Mouse (Mus musculus): ENCODE measurements around the gene Nfib. TPM values are rescaled to one million over a fixed set of nuclear protein-coding genes. Genes with fewer than 3 reads are reported as not detected.
"Not testable (repeated sequence)": the region's sequence is repeated elsewhere in the genome, so short reads cannot be mapped to it uniquely, and the experiment has no call there.

Gene Nfib
- polyA plus RNA-seq, 1 experiment from 2014 or later = 263 TPM

DNA sequence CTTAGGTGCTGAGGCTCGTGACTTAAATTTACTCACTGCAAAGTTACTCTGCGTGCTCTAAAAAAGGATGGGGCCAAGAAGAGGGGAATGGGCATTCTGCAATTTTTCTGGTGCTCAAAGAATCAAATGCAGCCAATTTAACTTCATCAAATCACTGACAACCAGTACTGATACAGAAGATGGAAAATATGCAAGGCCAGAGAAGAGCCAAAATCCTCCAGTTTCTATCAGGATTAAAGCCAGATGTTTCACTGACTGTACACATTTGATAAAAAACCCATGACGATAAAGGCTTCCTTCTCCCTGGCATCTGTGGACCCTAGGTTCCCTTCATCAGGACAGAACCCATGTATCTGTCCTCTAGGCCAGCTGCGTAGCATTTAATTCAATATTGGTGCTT, 433.5 kb downstream of the Nfib start:
- no peak overlapping the region for H3K4me3 ChIP-seq (replicated peaks; ENCODE audit: low read length)
- peaks cover 17% of the 10 kb centered on the region for H3K4me1 ChIP-seq (replicated peaks; ENCODE audit: control insufficient read depth, insufficient read depth, low read length)
- ATAC-seq = no peak
- H3K4me2 ChIP-seq (ENCODE audit: low read length) = no peak overlapping the region
- H3K9ac ChIP-seq (replicated peaks; ENCODE audit: low read depth, low read length) = no peak overlapping the region
- no peaks in the 10 kb centered on the region for H3K36me3 ChIP-seq (ENCODE audit: control insufficient read depth, insufficient read depth)
- no peaks in the 10 kb centered on the region for H3K9me3 ChIP-seq (ENCODE audit: control insufficient read depth, low read length)
- H3K27ac ChIP-seq (ENCODE audit: low read length) = no peak overlapping the region
- no peaks in the 10 kb centered on the region for H3K27me3 ChIP-seq (replicated peaks; ENCODE audit: control insufficient read depth, insufficient read depth, low read length)
- WGBS = 62% methylated on average over 4 of the region's 4 CpGs

DNA sequence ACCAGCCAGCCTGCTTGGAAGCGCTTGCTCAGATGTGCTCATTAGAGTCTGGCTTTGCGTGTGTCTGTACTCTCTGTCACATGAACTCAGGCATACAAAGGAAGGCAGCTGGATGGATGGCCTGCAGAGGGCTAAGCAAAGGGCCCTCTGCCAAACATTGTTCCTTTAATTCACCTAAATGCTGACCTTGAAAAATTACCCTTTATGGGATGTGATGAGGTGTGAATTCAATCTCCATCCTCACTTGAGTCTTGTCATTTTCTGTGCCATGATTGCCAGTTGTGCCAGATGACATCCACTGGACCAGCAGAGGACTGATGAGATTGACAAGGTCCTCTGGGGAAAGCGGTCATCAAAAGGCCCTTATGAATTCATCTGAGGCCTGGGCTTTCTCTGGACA, 434.0 kb downstream of the Nfib start:
- H3K27me3 ChIP-seq (replicated peaks; ENCODE audit: control insufficient read depth, insufficient read depth, low read length) = no peaks in the 10 kb centered on the region
- 35% methylated on average over 3 of the region's 3 CpGs for WGBS
- no peak overlapping the region for H3K27ac ChIP-seq (ENCODE audit: low read length)
- no peak overlapping the region for H3K4me2 ChIP-seq (ENCODE audit: low read length)
- no peak overlapping the region for H3K9ac ChIP-seq (replicated peaks; ENCODE audit: low read depth, low read length)
- H3K4me1 ChIP-seq (replicated peaks; ENCODE audit: control insufficient read depth, insufficient read depth, low read length) = peaks cover 17% of the 10 kb centered on the region
- ATAC-seq = 0 out of 2 replicates have a peak, but pooled peaks have one; percentile 39
- no peak overlapping the region for H3K4me3 ChIP-seq (replicated peaks; ENCODE audit: low read length)
- no peaks in the 10 kb centered on the region for H3K9me3 ChIP-seq (ENCODE audit: control insufficient read depth, low read length)
- no peaks in the 10 kb centered on the region for H3K36me3 ChIP-seq (ENCODE audit: control insufficient read depth, insufficient read depth)

DNA sequence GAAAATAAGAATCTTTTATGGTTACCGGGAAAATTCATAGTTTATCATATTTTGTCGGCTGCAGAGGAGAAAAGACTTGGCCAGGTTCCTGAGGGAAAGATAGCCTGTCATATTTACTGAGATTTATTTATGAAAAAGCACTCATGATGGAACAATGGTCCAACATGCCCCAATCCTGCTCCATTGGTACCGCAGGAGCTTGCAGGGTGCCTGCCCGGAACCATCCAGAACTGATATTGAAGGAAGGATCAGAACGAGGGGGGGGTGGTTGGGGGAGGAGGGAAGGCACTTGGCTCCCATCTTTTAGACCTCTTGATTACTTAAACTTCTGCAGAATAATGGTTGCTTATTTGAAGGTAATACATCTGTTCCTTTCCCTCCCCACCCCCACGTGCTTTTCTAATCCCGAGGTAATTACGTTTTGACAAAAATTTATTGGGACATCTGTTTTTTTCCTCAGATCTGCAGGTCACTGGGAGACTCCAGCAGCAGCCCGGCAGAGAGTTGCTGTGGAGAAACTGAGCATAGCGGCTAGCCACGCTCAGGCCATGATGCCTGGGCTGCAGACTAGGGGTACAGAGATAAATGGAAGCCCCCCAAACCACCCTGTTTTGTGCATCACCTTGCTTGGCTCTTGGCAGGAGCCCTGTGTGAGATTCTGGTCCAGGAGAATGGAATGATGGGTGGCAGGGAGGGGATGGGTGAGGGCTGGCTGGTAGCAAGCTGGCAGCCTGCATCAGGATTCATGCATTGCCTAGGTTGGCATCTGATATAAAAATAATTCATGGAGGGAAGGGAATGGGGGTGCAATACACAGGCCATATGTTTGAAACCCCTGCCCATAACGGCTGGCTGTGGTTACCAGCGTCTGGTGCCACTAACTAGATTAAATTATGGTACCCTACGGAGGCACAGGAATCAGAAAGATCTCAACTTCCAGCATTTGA, 437.4 kb downstream of the Nfib start:
- ATAC-seq = peak; percentile 81
- Histone ChIP-seq H3K9ac (replicated peaks; ENCODE audit: low read depth, low read length) (no peak overlapping the region), H3K4me1 (replicated peaks; ENCODE audit: control insufficient read depth, insufficient read depth, low read length) (peaks cover 17% of the 10 kb centered on the region), H3K27me3 (replicated peaks; ENCODE audit: control insufficient read depth, insufficient read depth, low read length) (no peaks in the 10 kb centered on the region), H3K9me3 (ENCODE audit: control insufficient read depth, low read length) (no peaks in the 10 kb centered on the region), H3K4me3 (replicated peaks; ENCODE audit: low read length) (no peak overlapping the region), H3K36me3 (ENCODE audit: control insufficient read depth, insufficient read depth) (no peaks in the 10 kb centered on the region), H3K27ac (ENCODE audit: low read length) (peak overlapping the region; percentile 65; the same call in 1 of the 2 replicates), H3K4me2 (ENCODE audit: low read length) (no peak overlapping the region)
- WGBS = 60% methylated on average over 14 of the region's 14 CpGs

DNA sequence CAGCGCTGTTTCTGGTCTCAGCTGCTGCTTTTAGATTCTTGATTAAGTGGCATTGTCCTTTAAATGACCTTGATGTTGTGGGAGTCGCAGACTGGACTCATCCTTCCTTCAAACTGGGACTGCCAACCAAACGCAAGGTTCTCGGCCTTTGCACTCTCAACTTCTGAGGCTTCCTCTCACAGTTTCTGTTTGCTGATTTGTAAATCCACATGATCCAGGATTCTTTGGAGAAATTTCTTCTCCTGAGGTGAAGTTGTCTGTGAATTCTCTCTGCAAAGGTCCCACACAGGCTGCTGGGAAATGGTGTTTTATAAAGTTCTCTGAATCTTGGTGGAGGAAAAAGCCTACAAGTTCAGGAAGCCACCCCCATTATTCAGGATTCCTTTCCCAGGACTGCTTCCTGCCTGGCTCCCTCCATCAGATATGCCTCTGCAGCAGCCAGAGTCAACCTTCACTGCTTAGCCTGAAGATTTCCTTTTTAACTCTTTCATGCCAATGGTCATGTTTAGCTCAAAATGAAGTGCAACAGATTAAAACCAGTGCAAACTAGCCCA, 439.4 kb downstream of the Nfib start:
- no peak for ATAC-seq
- no peaks in the 10 kb centered on the region for H3K36me3 ChIP-seq (ENCODE audit: control insufficient read depth, insufficient read depth)
- H3K4me3 ChIP-seq (replicated peaks; ENCODE audit: low read length) = no peak overlapping the region
- no peak overlapping the region for H3K27ac ChIP-seq (ENCODE audit: low read length)
- H3K9me3 ChIP-seq (ENCODE audit: control insufficient read depth, low read length) = no peaks in the 10 kb centered on the region
- no peaks in the 10 kb centered on the region for H3K27me3 ChIP-seq (replicated peaks; ENCODE audit: control insufficient read depth, insufficient read depth, low read length)
- WGBS = 73% methylated on average over 4 of the region's 4 CpGs
- H3K4me1 ChIP-seq (replicated peaks; ENCODE audit: control insufficient read depth, insufficient read depth, low read length) = peaks cover 10% of the 10 kb centered on the region
- no peak overlapping the region for H3K9ac ChIP-seq (replicated peaks; ENCODE audit: low read depth, low read length)
- no peak overlapping the region for H3K4me2 ChIP-seq (ENCODE audit: low read length)

DNA sequence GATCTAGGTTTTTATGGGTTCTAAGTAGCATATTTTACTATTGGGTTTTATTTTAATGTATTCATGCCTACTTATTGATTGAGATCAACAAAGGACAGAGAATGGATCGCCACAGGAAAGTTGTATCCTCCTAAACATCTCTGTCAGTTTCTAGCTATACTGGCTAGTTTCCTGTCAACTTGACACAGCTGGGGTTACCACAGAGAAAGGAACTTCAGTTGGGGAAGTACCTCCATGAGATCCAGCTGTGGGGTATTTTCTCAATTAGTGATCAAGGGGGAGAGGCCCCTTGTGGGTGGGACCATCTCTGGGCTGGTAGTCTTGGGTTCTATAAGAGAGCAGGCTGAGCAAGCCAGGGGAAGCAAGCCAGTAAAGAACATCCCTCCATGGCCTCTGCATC, 447.0 kb downstream of the Nfib start:
- WGBS = 96% methylated on average over 1 of the region's 1 CpGs
- not testable (repeated sequence) for ATAC-seq; H3K27ac ChIP-seq (ENCODE audit: low read length); H3K27me3 ChIP-seq (replicated peaks; ENCODE audit: control insufficient read depth, insufficient read depth, low read length); H3K9ac ChIP-seq (replicated peaks; ENCODE audit: low read depth, low read length); H3K36me3 ChIP-seq (ENCODE audit: control insufficient read depth, insufficient read depth); H3K4me1 ChIP-seq (replicated peaks; ENCODE audit: control insufficient read depth, insufficient read depth, low read length); H3K4me3 ChIP-seq (replicated peaks; ENCODE audit: low read length); H3K9me3 ChIP-seq (ENCODE audit: control insufficient read depth, low read length); H3K4me2 ChIP-seq (ENCODE audit: low read length)

DNA sequence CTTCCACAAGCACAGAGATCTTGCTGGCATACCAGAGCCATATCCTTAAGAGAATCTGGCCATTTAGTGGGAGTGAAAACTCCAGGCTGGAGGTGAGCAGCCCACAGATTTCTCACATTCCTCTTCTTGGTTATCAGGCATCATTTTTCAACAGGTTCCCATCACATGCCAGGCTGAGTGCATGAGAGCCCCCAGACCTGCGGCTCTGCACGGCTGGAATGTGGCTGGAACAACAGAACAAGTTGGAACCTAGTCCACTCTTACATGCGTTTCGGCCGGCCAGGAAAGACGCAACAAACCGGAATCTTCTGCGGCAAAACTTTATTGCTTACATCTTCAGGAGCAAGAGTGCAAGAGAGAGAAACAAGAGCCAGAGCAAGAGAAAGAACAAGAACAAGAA, 453.5 kb downstream of the Nfib start:
- no peak overlapping the region for H3K9ac ChIP-seq (replicated peaks; ENCODE audit: low read depth, low read length)
- ATAC-seq = no peak
- H3K4me2 ChIP-seq (ENCODE audit: low read length) = no peak overlapping the region
- 95% methylated on average over 8 of the region's 8 CpGs for WGBS
- no peak overlapping the region for H3K27ac ChIP-seq (ENCODE audit: low read length)
- no peaks in the 10 kb centered on the region for H3K4me1 ChIP-seq (replicated peaks; ENCODE audit: control insufficient read depth, insufficient read depth, low read length)
- H3K27me3 ChIP-seq (replicated peaks; ENCODE audit: control insufficient read depth, insufficient read depth, low read length) = no peaks in the 10 kb centered on the region
- no peaks in the 10 kb centered on the region for H3K9me3 ChIP-seq (ENCODE audit: control insufficient read depth, low read length)
- no peak overlapping the region for H3K4me3 ChIP-seq (replicated peaks; ENCODE audit: low read length)
- no peaks in the 10 kb centered on the region for H3K36me3 ChIP-seq (ENCODE audit: control insufficient read depth, insufficient read depth)

DNA sequence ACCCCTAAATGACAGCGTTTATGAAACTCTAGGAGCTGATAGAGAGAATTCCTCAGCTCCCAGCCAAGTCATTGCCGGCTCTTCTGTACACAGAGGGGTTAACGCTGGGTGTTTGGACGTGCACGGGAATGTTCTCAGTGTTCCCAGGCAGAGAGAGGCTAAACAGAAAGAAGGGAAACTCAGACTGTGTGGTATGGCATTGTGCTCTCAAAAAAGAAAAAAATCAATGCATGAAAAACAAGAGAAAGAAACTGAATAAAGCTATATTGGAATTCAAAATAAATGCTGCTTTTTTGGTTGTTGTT, 455.2 kb downstream of the Nfib start:
- no peaks in the 10 kb centered on the region for H3K36me3 ChIP-seq (ENCODE audit: control insufficient read depth, insufficient read depth)
- no peak overlapping the region for H3K27ac ChIP-seq (ENCODE audit: low read length)
- no peak for ATAC-seq
- H3K4me2 ChIP-seq (ENCODE audit: low read length) = no peak overlapping the region
- 45% methylated on average over 5 of the region's 5 CpGs for WGBS
- H3K27me3 ChIP-seq (replicated peaks; ENCODE audit: control insufficient read depth, insufficient read depth, low read length) = no peaks in the 10 kb centered on the region
- H3K4me3 ChIP-seq (replicated peaks; ENCODE audit: low read length) = no peak overlapping the region
- H3K4me1 ChIP-seq (replicated peaks; ENCODE audit: control insufficient read depth, insufficient read depth, low read length) = no peaks in the 10 kb centered on the region
- no peak overlapping the region for H3K9ac ChIP-seq (replicated peaks; ENCODE audit: low read depth, low read length)
- H3K9me3 ChIP-seq (ENCODE audit: control insufficient read depth, low read length) = no peaks in the 10 kb centered on the region

DNA sequence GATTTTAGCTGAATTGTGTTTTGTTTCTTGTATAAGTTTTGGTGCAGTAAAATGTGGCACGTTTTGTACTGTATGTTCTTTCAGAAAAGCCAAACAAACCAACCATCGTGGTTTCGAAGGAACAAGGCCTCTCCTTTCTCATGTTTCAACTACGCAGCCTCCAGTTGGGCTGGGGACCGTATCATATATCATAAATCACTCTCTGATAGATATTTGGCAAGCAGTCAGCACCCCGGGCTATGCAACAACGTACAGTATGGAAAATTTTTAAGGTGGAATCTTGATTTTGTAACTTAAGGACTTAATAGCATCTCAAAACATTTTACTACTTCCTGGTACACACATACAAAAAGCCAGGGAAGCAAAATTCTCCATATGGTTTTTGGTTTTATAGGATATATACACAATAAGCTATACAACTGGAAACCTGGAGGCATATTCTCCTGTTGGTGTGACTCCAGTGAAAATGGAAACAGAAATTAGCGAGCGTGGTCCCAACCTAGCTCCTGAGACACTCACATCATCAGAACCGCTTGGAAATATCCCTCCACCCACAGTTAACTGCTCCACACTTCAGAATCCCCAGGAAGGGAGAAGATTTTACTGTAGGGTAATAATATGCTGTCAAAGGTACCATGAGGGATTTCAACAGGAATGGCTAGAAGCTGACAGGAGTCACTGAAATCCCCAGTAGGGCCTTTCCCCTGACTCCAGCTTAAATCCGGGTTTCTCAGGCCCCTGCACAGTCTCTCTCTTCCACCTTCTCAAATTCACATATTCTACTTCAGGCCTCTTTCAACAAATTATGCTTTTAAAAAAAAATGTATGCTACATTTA, 455.8 kb downstream of the Nfib start:
- Histone ChIP-seq H3K36me3 (ENCODE audit: control insufficient read depth, insufficient read depth) (no peaks in the 10 kb centered on the region), H3K4me2 (ENCODE audit: low read length) (no peak overlapping the region), H3K27ac (ENCODE audit: low read length) (no peak overlapping the region), H3K9me3 (ENCODE audit: control insufficient read depth, low read length) (no peaks in the 10 kb centered on the region), H3K4me1 (replicated peaks; ENCODE audit: control insufficient read depth, insufficient read depth, low read length) (no peaks in the 10 kb centered on the region), H3K9ac (replicated peaks; ENCODE audit: low read depth, low read length) (no peak overlapping the region), H3K4me3 (replicated peaks; ENCODE audit: low read length) (no peak overlapping the region), H3K27me3 (replicated peaks; ENCODE audit: control insufficient read depth, insufficient read depth, low read length) (no peaks in the 10 kb centered on the region)
- WGBS = 67% methylated on average over 11 of the region's 11 CpGs
- ATAC-seq = no peak

DNA sequence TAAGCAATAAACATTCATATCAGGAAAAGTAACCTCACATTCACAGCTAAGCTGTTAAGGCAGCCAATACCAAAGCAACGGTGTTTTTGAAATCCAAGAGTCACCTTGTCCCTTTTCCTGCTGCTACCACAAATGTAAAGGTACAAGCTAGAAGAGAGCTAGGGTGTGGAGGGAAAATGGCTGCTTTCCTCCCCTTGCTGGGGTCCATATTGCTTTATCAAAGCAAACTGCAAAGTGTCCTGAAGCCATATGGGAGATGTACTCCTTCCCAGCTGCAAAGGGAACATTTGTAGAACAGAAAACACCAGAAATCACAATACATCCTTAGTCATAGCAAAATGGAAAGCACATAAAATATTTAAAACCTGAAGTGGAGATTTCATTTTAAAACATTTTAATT, 456.6 kb downstream of the Nfib start:
- H3K27me3 ChIP-seq (replicated peaks; ENCODE audit: control insufficient read depth, insufficient read depth, low read length) = no peaks in the 10 kb centered on the region
- H3K4me2 ChIP-seq (ENCODE audit: low read length) = no peak overlapping the region
- H3K9ac ChIP-seq (replicated peaks; ENCODE audit: low read depth, low read length) = no peak overlapping the region
- H3K4me3 ChIP-seq (replicated peaks; ENCODE audit: low read length) = no peak overlapping the region
- H3K9me3 ChIP-seq (ENCODE audit: control insufficient read depth, low read length) = no peaks in the 10 kb centered on the region
- no peak for ATAC-seq
- H3K27ac ChIP-seq (ENCODE audit: low read length) = no peak overlapping the region
- no peaks in the 10 kb centered on the region for H3K36me3 ChIP-seq (ENCODE audit: control insufficient read depth, insufficient read depth)
- H3K4me1 ChIP-seq (replicated peaks; ENCODE audit: control insufficient read depth, insufficient read depth, low read length) = no peaks in the 10 kb centered on the region
- WGBS = 89% methylated on average over 1 of the region's 1 CpGs

All from forebrain, embryonic 16.5 days (tissue).